Mouse (Mus musculus) myocyte (in vitro differentiated cells): ENCODE results near the gene Ago1. TPM values are rescaled to one million over a fixed set of nuclear protein-coding genes. Genes with fewer than 3 reads are reported as not detected.
A peak's percentile ranks its signal among the peaks of the same experiment; 100 is the strongest.

Experiments
- H3K27me3 ChIP-seq: one replicate; pipeline ENCODE4 v1.6.1; 2011; ENCODE audit not compliant: control insufficient read depth, insufficient read depth, insufficient read length
- H3K36me3 ChIP-seq: one replicate; pipeline ENCODE4 v1.6.1; 2011; ENCODE audit not compliant: control insufficient read depth, insufficient read depth
- H3K4me2 ChIP-seq: one replicate; pipeline ENCODE4 v1.6.1; 2011; ENCODE audit warnings: low read depth, control low read depth
- H3K4me3 ChIP-seq: one replicate; pipeline ENCODE4 v1.5.1; 2011; ENCODE audit warnings: mild to moderate bottlenecking, control low read depth, moderate library complexity
- H3K79me2 ChIP-seq: one replicate; pipeline ENCODE4 v1.6.1; 2011; ENCODE audit not compliant: control insufficient read depth, insufficient read depth
- H3ac ChIP-seq: one replicate; pipeline ENCODE4 v1.6.1; 2011; ENCODE audit not compliant: control insufficient read depth, insufficient read length
- CEBPB ChIP-seq: IDR thresholded peaks from 2 replicates; pipeline ENCODE4 v1.6.1; 2011; ENCODE audit warnings: mild to moderate bottlenecking, moderate library complexity; ENCODE audit not compliant: poor library complexity, insufficient read depth, severe bottlenecking
- E2F4 ChIP-seq: IDR thresholded peaks from one replicate; pipeline ENCODE4 v1.6.1; 2011; ENCODE audit warnings: mild to moderate bottlenecking, control low read depth, moderate library complexity; ENCODE audit not compliant: insufficient read depth
- MAX ChIP-seq: IDR thresholded peaks from one replicate; pipeline ENCODE4 v1.6.1; 2011; ENCODE audit warnings: low read depth, mild to moderate bottlenecking, control low read depth
- MYOD1 ChIP-seq, 3 experiments: IDR thresholded peaks; one replicate each; pipeline ENCODE4 v1.6.1; 2011; ENCODE audit warnings: control low read depth in 2 of 3, low read depth in 2 of 3, mild to moderate bottlenecking in 2 of 3, moderate library complexity in 1 of 3; ENCODE audit not compliant: insufficient read length in 2 of 3, control insufficient read depth in 1 of 3
- MYOG ChIP-seq, 3 experiments: IDR thresholded peaks; one replicate each; pipeline ENCODE4 v1.6.1; 2011; ENCODE audit warnings: control low read depth in 2 of 3, low read depth in 2 of 3, mild to moderate bottlenecking in 2 of 3; ENCODE audit not compliant: insufficient read length in 2 of 3, control insufficient read depth in 1 of 3, insufficient read depth in 1 of 3
- POLR2A ChIP-seq: IDR thresholded peaks from one replicate; pipeline ENCODE4 v1.6.1; 2011; ENCODE audit warnings: low read depth, mild to moderate bottlenecking, control low read depth, moderate library complexity; ENCODE audit not compliant: insufficient read length
- POLR2AphosphoS2 ChIP-seq: IDR thresholded peaks from one replicate; pipeline ENCODE4 v1.6.1; 2011; ENCODE audit warnings: low read depth, control low read depth; ENCODE audit not compliant: insufficient read length
- REST ChIP-seq: IDR thresholded peaks from one replicate; pipeline ENCODE4 v1.6.1; 2011; ENCODE audit warnings: mild to moderate bottlenecking, control low read depth, moderate library complexity; ENCODE audit not compliant: insufficient read depth, insufficient read length
- SRF ChIP-seq: IDR thresholded peaks from one replicate; pipeline ENCODE4 v1.6.1; 2011; ENCODE audit warnings: low read depth; ENCODE audit not compliant: control insufficient read depth, insufficient read length
- TCF12 ChIP-seq: IDR thresholded peaks from one replicate; pipeline ENCODE4 v1.6.1; 2011; ENCODE audit warnings: mild to moderate bottlenecking, control low read depth; ENCODE audit not compliant: poor library complexity, insufficient read depth, severe bottlenecking
- TCF3 ChIP-seq: IDR thresholded peaks from one replicate; pipeline ENCODE4 v1.6.1; 2011; ENCODE audit warnings: low read depth, control low read depth; ENCODE audit not compliant: insufficient read length
- USF1 ChIP-seq: IDR thresholded peaks from one replicate; pipeline ENCODE4 v1.6.1; 2011; ENCODE audit warnings: low read depth, mild to moderate bottlenecking, control low read depth, moderate library complexity
- polyA plus RNA-seq: library from polyadenylated mRNA; unstranded; fragments of >200 nt; fragmentation: generic; extraction: Trizol; gene quantifications from one replicate; pipeline ENCODE4 v1.2.1, GENCODE M21; 2012; ENCODE audit warnings: missing spikeins

Gene Ago1
- polyA plus RNA-seq, 1 experiment = 8.4 TPM

DNA sequence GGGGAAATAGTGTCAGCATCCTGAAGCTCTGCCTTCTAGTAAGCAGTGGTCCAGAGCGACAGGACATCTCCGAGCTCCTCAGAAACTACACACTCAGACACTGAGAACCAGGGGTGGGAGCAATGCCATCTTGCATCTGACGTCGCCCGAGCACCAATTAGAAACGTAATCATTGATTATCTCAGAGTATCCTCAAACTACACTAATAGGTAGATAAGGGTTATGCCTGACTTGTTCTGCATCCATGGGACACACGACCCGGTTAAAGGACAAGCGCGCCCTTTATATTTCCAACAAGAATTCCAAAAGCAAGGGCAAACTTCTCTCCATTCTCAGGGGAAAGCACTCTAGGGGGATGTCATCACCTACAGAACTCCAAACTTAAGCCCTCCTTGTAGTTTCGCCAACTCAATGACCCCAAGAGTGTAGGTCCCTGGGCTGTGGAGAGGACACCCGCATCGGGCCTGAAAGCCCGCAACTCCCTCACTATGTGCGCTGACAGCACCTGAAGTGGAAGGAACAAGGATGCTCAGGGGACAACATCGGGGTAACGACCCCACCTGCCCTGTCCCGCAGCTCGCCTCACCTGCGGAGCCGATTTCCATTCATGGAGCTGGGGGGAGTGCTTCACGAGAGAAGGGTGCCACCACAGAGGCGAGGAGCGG is 39.6 kb downstream of the Ago1 start:
- peak overlapping the region; percentile 51 for H3ac ChIP-seq
- peak overlapping the region; percentile 98 for H3K4me3 ChIP-seq
- no peaks in the 10 kb centered on the region for H3K27me3 ChIP-seq
- TF ChIP-seq TCF3 (no peak), MYOD1 (IDR thresholded peaks at IDR 0.05; ENCODE audit: control insufficient read depth in 1 of 3, insufficient read length in 2 of 3, low read depth in 2 of 3) (no peak), MYOG (IDR thresholded peaks at IDR 0.05; ENCODE audit: control insufficient read depth in 1 of 3, insufficient read depth in 1 of 3, insufficient read length in 2 of 3, low read depth in 2 of 3) (no peak), CEBPB (no peak), USF1 (no peak), E2F4 (no peak), POLR2AphosphoS2 (no peak), SRF (no peak), TCF12 (no peak), REST (no peak), POLR2A (no peak), MAX (no peak)
- peak overlapping the region; percentile 98 for H3K4me2 ChIP-seq
- no peaks in the 10 kb centered on the region for H3K36me3 ChIP-seq
- H3K79me2 ChIP-seq = peaks cover 41% of the 10 kb centered on the region

- Histone ChIP-seq H3K36me3 (no peaks in the 10 kb centered on the region), H3K4me2 (no peak overlapping the region), H3ac (no peak overlapping the region), H3K79me2 (peaks cover 45% of the 10 kb centered on the region), H3K4me3 (no peak overlapping the region), H3K27me3 (no peaks in the 10 kb centered on the region)
- no peak for TF ChIP-seq TCF3
- TF ChIP-seq POLR2AphosphoS2 = no peak
- no peak for TF ChIP-seq SRF
- no peak for TF ChIP-seq REST
- TF ChIP-seq POLR2A = no peak
- no peak for TF ChIP-seq MAX
- no peak for TF ChIP-seq TCF12
- TF ChIP-seq MYOD1 (IDR thresholded peaks at IDR 0.05; ENCODE audit: control insufficient read depth in 1 of 3, insufficient read length in 2 of 3, low read depth in 2 of 3) = no peak
- no peak for TF ChIP-seq CEBPB
- no peak for TF ChIP-seq USF1
- no peak for TF ChIP-seq MYOG (IDR thresholded peaks at IDR 0.05; ENCODE audit: control insufficient read depth in 1 of 3, insufficient read depth in 1 of 3, insufficient read length in 2 of 3, low read depth in 2 of 3)
- TF ChIP-seq E2F4 = no peak
Measured at GRCm38 (mm10) chr4:126423866-126424265, 44.5 kb downstream of the Ago1 start.

DNA sequence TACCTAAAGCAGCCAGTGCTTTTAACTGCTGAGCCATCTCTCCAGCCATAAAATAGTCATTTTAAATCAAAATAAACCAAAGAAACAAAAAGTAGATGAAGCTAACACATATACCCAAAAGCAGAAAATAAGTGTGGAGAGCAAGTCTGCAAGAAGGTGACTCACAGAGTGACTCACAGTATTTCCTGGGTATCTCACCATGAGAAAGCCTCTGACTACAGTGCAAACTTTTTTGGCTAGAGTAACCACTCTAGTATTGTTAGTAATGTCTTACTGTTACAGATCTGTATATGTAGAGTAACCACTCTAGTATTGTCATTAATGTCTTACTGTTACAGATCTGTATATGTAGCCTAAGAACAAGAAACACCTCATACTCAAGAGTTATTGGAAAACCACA is 52.7 kb downstream of the Ago1 start:
- H3K27me3 ChIP-seq = no peaks in the 10 kb centered on the region
- H3K36me3 ChIP-seq = peaks cover 3% of the 10 kb centered on the region
- H3K4me3 ChIP-seq = no peak overlapping the region
- no peak overlapping the region for H3ac ChIP-seq
- H3K79me2 ChIP-seq = peaks cover 5% of the 10 kb centered on the region
- H3K4me2 ChIP-seq = no peak overlapping the region
- TF ChIP-seq CEBPB (no peak), SRF (no peak), POLR2A (no peak), USF1 (no peak), REST (no peak), MAX (no peak), MYOD1 (IDR thresholded peaks at IDR 0.05; ENCODE audit: control insufficient read depth in 1 of 3, insufficient read length in 2 of 3, low read depth in 2 of 3) (no peak), E2F4 (no peak), TCF12 (no peak), MYOG (IDR thresholded peaks at IDR 0.05; ENCODE audit: control insufficient read depth in 1 of 3, insufficient read depth in 1 of 3, insufficient read length in 2 of 3, low read depth in 2 of 3) (no peak), POLR2AphosphoS2 (no peak), TCF3 (no peak)

GRCm38 (mm10) chr4:126412526-126412925 is 55.9 kb downstream of the Ago1 start:
- Histone ChIP-seq H3ac (no peak overlapping the region), H3K79me2 (peaks cover 5% of the 10 kb centered on the region), H3K4me2 (no peak overlapping the region), H3K27me3 (no peaks in the 10 kb centered on the region), H3K36me3 (peaks cover 4% of the 10 kb centered on the region), H3K4me3 (no peak overlapping the region)
- TF ChIP-seq CEBPB (no peak), TCF12 (no peak), SRF (no peak), POLR2AphosphoS2 (no peak), MAX (no peak), MYOD1 (IDR thresholded peaks at IDR 0.05; ENCODE audit: control insufficient read depth in 1 of 3, insufficient read length in 2 of 3, low read depth in 2 of 3) (no peak), POLR2A (no peak), REST (no peak), MYOG (IDR thresholded peaks at IDR 0.05; ENCODE audit: control insufficient read depth in 1 of 3, insufficient read depth in 1 of 3, insufficient read length in 2 of 3, low read depth in 2 of 3) (no peak), E2F4 (no peak), TCF3 (no peak), USF1 (no peak)

Other genes starting within 250 kb of the Ago1 start
- gene Map7d1, start 212.2 kb downstream of the Ago1 start, polyA plus RNA-seq = 236 TPM
- 84.1 TPM for gene Trappc3, start 206.3 kb downstream of the Ago1 start, polyA plus RNA-seq
- gene Col8a2, start 181.8 kb downstream of the Ago1 start, polyA plus RNA-seq = 0.06 TPM
- gene Adprhl2, start 146.9 kb downstream of the Ago1 start, polyA plus RNA-seq = 31.5 TPM
- 0.49 TPM for gene Tekt2, start 142.9 kb downstream of the Ago1 start, polyA plus RNA-seq
- 4.5 TPM for gene Ago3, start 39.0 kb downstream of the Ago1 start, polyA plus RNA-seq
- gene Ago4, start 64.9 kb upstream of the Ago1 start, polyA plus RNA-seq = 0.02 TPM
- gene Clspn, start 88.4 kb upstream of the Ago1 start, polyA plus RNA-seq = 1.7 TPM
- 1.8 TPM for gene 5730409E04Rik, start 141.2 kb upstream of the Ago1 start, polyA plus RNA-seq
- gene Psmb2, start 209.0 kb upstream of the Ago1 start, polyA plus RNA-seq = 236 TPM